In the genomic region with DNA sequence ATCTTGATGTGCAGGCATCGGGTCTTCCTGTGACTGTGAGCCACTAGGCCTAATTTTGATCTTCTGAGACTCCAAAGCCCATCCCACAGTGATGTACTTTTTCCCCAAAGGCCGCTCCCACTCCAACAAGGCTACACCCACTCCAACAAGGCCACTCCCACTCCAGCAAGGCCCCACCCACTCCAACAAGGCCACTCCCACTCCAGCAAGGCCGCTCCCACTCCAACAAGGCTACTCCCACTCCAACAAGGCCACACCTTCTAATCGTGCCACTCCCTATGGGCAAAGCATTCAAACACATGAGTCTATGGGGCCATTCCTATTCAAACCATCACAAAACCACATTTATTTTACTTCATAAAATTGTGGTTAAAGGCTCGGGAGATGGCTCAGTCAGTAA, we compare ENCODE assay signal across 21 mouse cellular contexts.
DNase-seq lines count a peak whose midpoint lies in the region; ATAC-seq lines count a peak whose summit lies in the region.
"Had no signal": no experiment of that assay in that cellular context is flagged by ENCODE, and none has a peak within 500 bp of the region (broad histone marks: within the 10 kb centered on the region; RNA-seq: fewer than 3 reads in every experiment).

No protein-coding gene starts in this region.

- ATAC-seq in liver, embryonic 13.5 days (ENCODE audit: low read depth) = peak; percentile 51; the same call in 1 of the 2 replicates
- ATAC-seq in forebrain, embryonic 12.5 days (ENCODE audit: low FRiP score) = no peak
- no peak for ATAC-seq in neural tube, embryonic 15.5 days (ENCODE audit: low FRiP score)
- ATAC-seq: forebrain, postnatal 0 days; intestine, embryonic 15.5 days; Patski had no signal

- no peaks in the 10 kb centered on the region for H3K9me3 ChIP-seq in liver, embryonic 13.5 days (replicated peaks)
- H3K9me3 ChIP-seq in forebrain, embryonic 12.5 days = no peaks in the 10 kb centered on the region
- H3K9me3 ChIP-seq in neural tube, embryonic 15.5 days (replicated peaks) = no peaks in the 10 kb centered on the region
- H3K9me3 ChIP-seq: forebrain, embryonic 10.5 days; hindbrain, embryonic 10.5 days; intestine, embryonic 15.5 days had no signal

- no peaks in the 10 kb centered on the region for H3K27me3 ChIP-seq in liver, embryonic 13.5 days
- H3K27me3 ChIP-seq in forebrain, embryonic 12.5 days = no peaks in the 10 kb centered on the region; the same call in 1 of the 2 replicates
- H3K27me3 ChIP-seq in neural tube, embryonic 15.5 days (replicated peaks) = no peaks in the 10 kb centered on the region
- H3K27me3 ChIP-seq: intestine, embryonic 15.5 days; Patski had no signal

- H3K4me2 ChIP-seq in liver, embryonic 13.5 days = no peak overlapping the region
- H3K4me2 ChIP-seq in forebrain, embryonic 12.5 days = no peak overlapping the region
- no peak overlapping the region for H3K4me2 ChIP-seq in neural tube, embryonic 15.5 days
- H3K4me2 ChIP-seq: heart, embryonic 12.5 days; hindbrain, embryonic 14.5 days; intestine, embryonic 15.5 days had no signal

- no peak overlapping the region for H3K4me3 ChIP-seq in liver, embryonic 13.5 days (replicated peaks)
- H3K4me3 ChIP-seq in forebrain, embryonic 12.5 days (replicated peaks) = no peak overlapping the region
- no peak overlapping the region for H3K4me3 ChIP-seq in neural tube, embryonic 15.5 days (replicated peaks)
- H3K4me3 ChIP-seq: embryonic facial prominence, embryonic 10.5 days; forebrain, embryonic 10.5 days; heart, adult 2 months; heart, embryonic 12.5 days; hindbrain, embryonic 10.5 days; intestine, embryonic 15.5 days had no signal

- H3K27ac ChIP-seq in liver, embryonic 13.5 days = no peak overlapping the region
- no peak overlapping the region for H3K27ac ChIP-seq in forebrain, embryonic 12.5 days
- no peak overlapping the region for H3K27ac ChIP-seq in neural tube, embryonic 15.5 days (replicated peaks)
- H3K27ac ChIP-seq: embryonic facial prominence, embryonic 10.5 days; forebrain, embryonic 10.5 days; heart, adult 2 months; hindbrain, embryonic 10.5 days; hindbrain, embryonic 14.5 days; intestine, embryonic 15.5 days had no signal

- no peaks in the 10 kb centered on the region for H3K4me1 ChIP-seq in liver, embryonic 13.5 days (replicated peaks)
- H3K4me1 ChIP-seq in forebrain, embryonic 12.5 days = peaks cover 7% of the 10 kb centered on the region; the same call in 1 of the 2 replicates
- no peaks in the 10 kb centered on the region for H3K4me1 ChIP-seq in neural tube, embryonic 15.5 days
- H3K4me1 ChIP-seq: intestine, embryonic 15.5 days had no signal

- WGBS in liver, embryonic 13.5 days (ENCODE audit: insufficient replicate concordance) = 72% methylated on average over 5 of the region's 5 CpGs
- WGBS in forebrain, embryonic 12.5 days = 91% methylated on average over 5 of the region's 5 CpGs
- 94% methylated on average over 5 of the region's 5 CpGs for WGBS in neural tube, embryonic 15.5 days

- DNase-seq in R1 (ENCODE audit: low read depth, low spot score) = peak; percentile 73
- DNase-seq in c-Kit-positive CD71-positive TER-119-positive erythroid progenitor cells, embryonic 14.5 days (ENCODE audit: low spot score) = peak; percentile 21
- peak; percentile 26 for DNase-seq in liver, embryonic 13.5 days
- no peak for DNase-seq in heart, adult 9 months (ENCODE audit: low spot score in 2 of 2)
- DNase-seq in adrenal gland, postnatal 36 days = no peak
- DNase-seq: adrenal gland, adult 8-10 months; B cell, adult 2 months; cerebellum, adult 2 months; cerebellum, postnatal 10 days; forebrain, postnatal 0 days; gastrocnemius, postnatal 14 days; heart, adult 2 months had no signal

- no peaks in the 10 kb centered on the region for H3K36me3 ChIP-seq in liver, embryonic 13.5 days
- H3K36me3 ChIP-seq in forebrain, embryonic 12.5 days (replicated peaks) = no peaks in the 10 kb centered on the region
- no peaks in the 10 kb centered on the region for H3K36me3 ChIP-seq in neural tube, embryonic 15.5 days
- H3K36me3 ChIP-seq: embryonic facial prominence, embryonic 10.5 days; forebrain, embryonic 10.5 days; heart, embryonic 12.5 days; hindbrain, embryonic 10.5 days; intestine, embryonic 15.5 days had no signal

- H3K9ac ChIP-seq in liver, embryonic 13.5 days = no peak overlapping the region
- no peak overlapping the region for H3K9ac ChIP-seq in forebrain, embryonic 12.5 days
- no peak overlapping the region for H3K9ac ChIP-seq in neural tube, embryonic 15.5 days (replicated peaks)
- H3K9ac ChIP-seq: forebrain, postnatal 0 days; heart, embryonic 12.5 days; hindbrain, embryonic 14.5 days; intestine, embryonic 15.5 days had no signal

Comparison
In these comparisons a context has a peak if more than half of its experiments do, and no peak if none do; other contexts are left out.
1. DNase-seq: peak in R1 (single experiment), c-Kit-positive CD71-positive TER-119-positive erythroid progenitor cells, embryonic 14.5 days (single experiment) and liver, embryonic 13.5 days (single experiment); none in heart, adult 9 months (0 of 2) and adrenal gland, postnatal 36 days (0 of 2).